Mouse (Mus musculus) liver, embryonic 12.5 days (tissue): Measurements from ENCODE around the gene Mex3a. TPM values are rescaled to one million over a fixed set of nuclear protein-coding genes. Genes with fewer than 3 reads are reported as not detected.
A peak's percentile ranks its signal among the peaks of the same experiment; 100 is the strongest.

ENCODE experiments used
- ATAC-seq: fragments of 200-750 bp; cut with Nextera tagmentation; 2 replicates; pipeline ENCODE4 v1.8.0; 2017; ENCODE audit warnings: moderate number of reproducible peaks, mild to moderate bottlenecking, moderate library complexity
- H3K27ac ChIP-seq: fragments of 300-500 bp; sonication (generic); 2 replicates; pipeline ENCODE4 v1.5.1; 2016; ENCODE audit warnings: mild to moderate bottlenecking
- H3K27me3 ChIP-seq: fragments of 300-500 bp; sonication (generic); replicated peaks from 2 replicates; pipeline ENCODE4 v1.6.1; 2016; ENCODE audit warnings: mild to moderate bottlenecking, moderate library complexity
- H3K36me3 ChIP-seq: fragments of 300-500 bp; sonication (generic); 2 replicates; pipeline ENCODE4 v1.6.1; 2016; ENCODE audit warnings: mild to moderate bottlenecking, moderate library complexity
- H3K4me1 ChIP-seq: fragments of 300-500 bp; sonication (generic); 2 replicates; pipeline ENCODE4 v1.6.1; 2016
- H3K4me2 ChIP-seq: fragments of 300-500 bp; sonication (generic); 2 replicates; pipeline ENCODE4 v1.6.1; 2016; ENCODE audit warnings: mild to moderate bottlenecking, moderate library complexity
- H3K4me3 ChIP-seq: fragments of 300-500 bp; sonication (generic); 2 replicates; pipeline ENCODE4 v1.5.1; 2016; ENCODE audit warnings: mild to moderate bottlenecking, moderate library complexity
- H3K9ac ChIP-seq: fragments of 300-500 bp; sonication (generic); 2 replicates; pipeline ENCODE4 v1.6.1; 2016; ENCODE audit warnings: mild to moderate bottlenecking, moderate library complexity
- H3K9me3 ChIP-seq: fragments of 300-500 bp; sonication (generic); replicated peaks from 2 replicates; pipeline ENCODE4 v1.6.1; 2016; ENCODE audit warnings: mild to moderate bottlenecking, moderate library complexity
- WGBS: fragments of 180-500 bp; shearing (Covaris S2); methylation state at CpG from one replicate; pipeline ENCODE4 v1.1.7; 2016; ENCODE audit not compliant: insufficient replicate concordance; 5-methylcytosine and 5-hydroxymethylcytosine counted together
- polyA plus RNA-seq: library from polyadenylated mRNA; unstranded; fragments of >200 nt; fragmentation: Nextera tagmentation; extraction: Ambion mirVana; gene quantifications from 2 replicates; pipeline ENCODE4 v1.2.1, GENCODE M21; 2016

Gene Mex3a
- polyA plus RNA-seq, 1 experiment from 2014 or later: 2.8 TPM

- Histone ChIP-seq H3K27ac (no peak overlapping the region), H3K4me2 (no peak overlapping the region), H3K27me3 (peaks cover 20% of the 10 kb centered on the region; the same call in 1 of the 2 replicates), H3K4me1 (peaks cover 5% of the 10 kb centered on the region; the same call in 1 of the 2 replicates), H3K9me3 (no peaks in the 10 kb centered on the region), H3K9ac (no peak overlapping the region), H3K4me3 (no peak overlapping the region), H3K36me3 (peaks cover 4% of the 10 kb centered on the region; the same call in 1 of the 2 replicates)
- ATAC-seq: no peak
- 69% methylated on average over 2 of the region's 2 CpGs for WGBS
These were observed 12.1 kb upstream of the Mex3a start for GRCm38 (mm10) chr3:88520078-88520477.

- Histone ChIP-seq H3K4me3 (no peak overlapping the region), H3K9me3 (no peaks in the 10 kb centered on the region), H3K36me3 (peaks cover 4% of the 10 kb centered on the region; the same call in 1 of the 2 replicates), H3K27ac (no peak overlapping the region), H3K27me3 (peaks cover 17% of the 10 kb centered on the region; the same call in 1 of the 2 replicates), H3K4me1 (peaks cover 8% of the 10 kb centered on the region), H3K4me2 (no peak overlapping the region), H3K9ac (no peak overlapping the region)
- 81% methylated on average over 6 of the region's 6 CpGs for WGBS
- no peak for ATAC-seq
These were observed 11.0 kb upstream of the Mex3a start for GRCm38 (mm10) chr3:88521156-88521555.

GRCm38 (mm10) chr3:88521803-88522331 is 10.3 kb upstream of the Mex3a start:
- 0 out of 2 replicates have a peak, but pooled peaks cover 11% of the 10 kb centered on the region for H3K27me3 ChIP-seq
- 15% methylated on average over 9 of the region's 9 CpGs for WGBS
- H3K9me3 ChIP-seq: no peaks in the 10 kb centered on the region
- H3K4me3 ChIP-seq: no peak overlapping the region
- ATAC-seq: peak; percentile 42
- H3K4me1 ChIP-seq: peaks cover 14% of the 10 kb centered on the region
- no peak overlapping the region for H3K9ac ChIP-seq
- H3K4me2 ChIP-seq: no peak overlapping the region
- H3K27ac ChIP-seq: no peak overlapping the region
- H3K36me3 ChIP-seq: peaks cover 4% of the 10 kb centered on the region; the same call in 1 of the 2 replicates

GRCm38 (mm10) chr3:88523027-88523426 is 9.2 kb upstream of the Mex3a start:
- no peak for ATAC-seq
- WGBS: 76% methylated on average over 8 of the region's 8 CpGs

GRCm38 (mm10) chr3:88525021-88525420 is 7.2 kb upstream of the Mex3a start:
- H3K9ac ChIP-seq: no peak overlapping the region
- H3K9me3 ChIP-seq: no peaks in the 10 kb centered on the region
- peaks cover 4% of the 10 kb centered on the region; the same call in 1 of the 2 replicates for H3K36me3 ChIP-seq
- H3K27ac ChIP-seq: no peak overlapping the region
- no peak overlapping the region for H3K4me3 ChIP-seq
- ATAC-seq: no peak
- peaks cover 38% of the 10 kb centered on the region for H3K4me1 ChIP-seq
- 0 out of 2 replicates have a peak, but pooled peaks cover 2% of the 10 kb centered on the region for H3K27me3 ChIP-seq
- 69% methylated on average over 5 of the region's 5 CpGs for WGBS
- H3K4me2 ChIP-seq: no peak overlapping the region

More at GRCm38 (mm10) chr3:88523027-88523426, 9.2 kb upstream of the Mex3a start:
- Histone ChIP-seq H3K36me3 (peaks cover 4% of the 10 kb centered on the region; the same call in 1 of the 2 replicates), H3K9ac (no peak overlapping the region), H3K27ac (no peak overlapping the region), H3K4me1 (peaks cover 23% of the 10 kb centered on the region), H3K4me3 (no peak overlapping the region), H3K27me3 (0 out of 2 replicates have a peak, but pooled peaks cover 8% of the 10 kb centered on the region), H3K4me2 (no peak overlapping the region), H3K9me3 (no peaks in the 10 kb centered on the region)

GRCm38 (mm10) chr3:88526157-88527131 is 5.8 kb upstream of the Mex3a start:
- no peak overlapping the region for H3K4me2 ChIP-seq
- WGBS: 34% methylated on average over 17 of the region's 17 CpGs

GRCm38 (mm10) chr3:88527565-88527964 is 4.6 kb upstream of the Mex3a start:
- H3K4me2 ChIP-seq: peak overlapping the region; percentile 17; the same call in 1 of the 2 replicates

More at GRCm38 (mm10) chr3:88526157-88527131, 5.8 kb upstream of the Mex3a start:
- no peak overlapping the region for H3K4me3 ChIP-seq
- no peaks in the 10 kb centered on the region for H3K9me3 ChIP-seq
- peaks cover 52% of the 10 kb centered on the region for H3K4me1 ChIP-seq
- H3K9ac ChIP-seq: no peak overlapping the region; the same call in 1 of the 2 replicates
- H3K36me3 ChIP-seq: peaks cover 4% of the 10 kb centered on the region; the same call in 1 of the 2 replicates
- no peak overlapping the region for H3K27ac ChIP-seq
- H3K27me3 ChIP-seq: no peaks in the 10 kb centered on the region
- ATAC-seq: peak; percentile 76

GRCm38 (mm10) chr3:88528646-88529045 is 3.5 kb upstream of the Mex3a start:
- Histone ChIP-seq H3K27me3 (peaks cover 11% of the 10 kb centered on the region), H3K4me1 (peaks cover 66% of the 10 kb centered on the region), H3K36me3 (0 out of 2 replicates have a peak, but pooled peaks cover 4% of the 10 kb centered on the region), H3K4me2 (no peak overlapping the region), H3K4me3 (no peak overlapping the region), H3K9ac (no peak overlapping the region), H3K9me3 (no peaks in the 10 kb centered on the region), H3K27ac (no peak overlapping the region)
- no peak for ATAC-seq
- 84% methylated on average over 11 of the region's 11 CpGs for WGBS

More at GRCm38 (mm10) chr3:88527565-88527964, 4.6 kb upstream of the Mex3a start:
- Histone ChIP-seq H3K4me3 (no peak overlapping the region), H3K9ac (0 out of 2 replicates have a peak overlapping the region, but pooled peaks have one; percentile 51), H3K36me3 (peaks cover 4% of the 10 kb centered on the region; the same call in 1 of the 2 replicates), H3K27ac (no peak overlapping the region), H3K27me3 (peaks cover under 1% of the 10 kb centered on the region; the same call in 1 of the 2 replicates), H3K4me1 (peaks cover 55% of the 10 kb centered on the region), H3K9me3 (no peaks in the 10 kb centered on the region)
- ATAC-seq: no peak
- 27% methylated on average over 8 of the region's 8 CpGs for WGBS

- Histone ChIP-seq H3K4me3 (no peak overlapping the region), H3K27ac (no peak overlapping the region), H3K27me3 (peaks cover 14% of the 10 kb centered on the region), H3K9ac (no peak overlapping the region), H3K4me1 (peaks cover 73% of the 10 kb centered on the region), H3K36me3 (no peaks in the 10 kb centered on the region), H3K4me2 (peak overlapping the region; percentile 99; the same call in 1 of the 2 replicates), H3K9me3 (no peaks in the 10 kb centered on the region)
- 63% methylated on average over 7 of the region's 7 CpGs for WGBS
- no peak for ATAC-seq
These were observed 2.8 kb upstream of the Mex3a start for GRCm38 (mm10) chr3:88529204-88530000.

GRCm38 (mm10) chr3:88530082-88530864 is 1.9 kb upstream of the Mex3a start:
- Histone ChIP-seq H3K4me2 (peak overlapping the region; percentile 99), H3K36me3 (no peaks in the 10 kb centered on the region), H3K4me3 (peak overlapping the region; percentile 74), H3K27me3 (peaks cover 22% of the 10 kb centered on the region), H3K27ac (peak overlapping the region; percentile 53; the same call in 1 of the 2 replicates), H3K9me3 (no peaks in the 10 kb centered on the region), H3K4me1 (peaks cover 82% of the 10 kb centered on the region), H3K9ac (peak overlapping the region; percentile 81)
- ATAC-seq: no peak
- WGBS: 44% methylated on average over 11 of the region's 11 CpGs
